Mouse (Mus musculus) T-cell, adult 2 months (primary cell): Measurements from ENCODE around the gene Zfp593.

Experiments used
- DNase-seq: peaks from one replicate; pipeline ENCODE4 v3.0.0; 2022; ENCODE audit warnings: low spot score

The Zfp593 gene

DNA sequence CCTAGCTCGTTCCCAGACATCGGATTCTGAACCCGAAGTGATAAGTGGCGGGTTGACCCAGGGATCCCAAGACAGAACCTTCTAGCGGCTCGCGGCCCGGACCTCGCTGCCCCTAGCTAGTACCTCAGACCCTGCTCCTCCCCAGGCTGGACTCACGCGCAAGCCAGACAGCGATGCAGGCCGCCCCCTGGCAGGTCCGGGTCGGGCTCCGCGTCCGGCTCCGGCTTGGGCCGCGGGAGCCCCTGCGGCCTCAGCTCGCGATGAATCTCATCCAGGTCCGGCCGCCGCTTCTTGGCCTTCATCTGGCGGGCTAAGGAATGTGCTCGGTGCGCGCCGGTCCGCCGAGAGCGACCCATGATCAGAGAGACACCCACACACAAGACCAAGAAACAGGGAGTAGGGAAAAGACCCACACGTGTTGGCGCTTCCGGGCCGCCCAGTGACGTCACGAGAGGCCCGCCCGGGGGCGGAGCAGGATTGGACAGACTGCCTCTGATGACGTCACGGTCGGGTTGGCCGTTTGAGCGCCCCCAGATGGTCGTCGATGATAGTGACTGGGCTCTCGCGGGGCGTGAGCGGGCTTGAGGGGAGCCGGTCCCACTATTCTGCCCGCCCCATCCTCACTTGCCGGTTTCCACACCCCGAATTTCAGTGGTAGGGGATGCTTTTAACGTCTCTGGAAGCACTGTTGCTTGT is at the start of gene Zfp593:
Gene Zfp593 (minus strand): TSS at position 445 of the 696 bp plus-strand sequence.
- DNase-seq, result peak; percentile 96

DNA sequence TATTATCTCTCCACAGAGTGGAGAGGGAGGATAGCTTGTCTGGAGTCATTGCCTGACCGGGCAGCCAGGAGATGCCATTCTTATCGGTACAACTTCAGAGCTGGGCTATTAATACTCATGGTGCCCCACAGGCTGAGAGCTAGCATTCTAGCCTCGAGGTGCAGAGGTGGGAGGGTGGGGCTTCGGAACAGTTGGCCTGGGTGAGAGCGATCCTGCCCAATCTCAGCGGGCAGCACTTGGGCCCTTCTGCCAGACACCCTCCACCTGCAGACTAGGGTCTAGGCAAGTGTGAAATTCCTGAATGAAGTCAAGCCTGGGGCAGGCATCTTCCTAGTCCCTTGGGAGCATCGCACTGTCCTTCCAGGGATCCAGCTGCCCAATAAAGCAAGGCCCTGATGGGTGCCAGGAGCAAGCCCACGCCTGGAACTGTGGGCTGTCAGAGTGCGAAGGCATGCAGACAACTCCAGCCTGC is 48.3 kb upstream of the Zfp593 start:
- no peak for DNase-seq

DNA sequence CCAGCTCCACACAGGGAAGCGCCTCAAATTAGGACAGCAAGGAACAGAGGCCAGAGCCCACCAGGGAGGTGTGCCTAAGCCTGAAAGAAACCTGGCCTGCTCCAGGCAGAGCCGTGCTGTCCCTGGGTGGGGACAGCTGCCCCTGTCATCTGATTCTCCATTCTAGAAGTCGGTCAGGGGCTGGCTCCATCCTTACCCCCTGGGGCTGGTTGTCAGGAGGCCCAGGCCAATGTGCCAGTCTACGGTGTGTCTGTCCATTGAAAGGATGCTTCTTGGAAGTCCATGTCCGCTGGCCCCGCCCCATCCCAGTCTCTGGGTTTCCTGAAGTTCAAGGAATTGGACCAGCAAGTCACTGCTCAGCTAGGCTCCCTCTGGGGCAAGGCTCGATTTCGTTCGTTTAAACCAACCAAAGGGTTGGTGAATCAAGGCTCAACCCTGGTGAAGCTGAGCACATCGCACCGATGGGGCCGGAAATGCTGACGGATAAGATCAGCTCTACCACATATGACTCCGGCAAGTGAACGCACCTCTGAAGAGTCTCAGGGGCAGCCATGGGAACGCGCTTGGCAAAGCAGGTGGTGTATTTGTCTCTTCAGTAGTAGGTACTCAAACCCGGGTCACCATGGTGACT is 47.8 kb upstream of the Zfp593 start:
- DNase-seq, result no peak

DNA sequence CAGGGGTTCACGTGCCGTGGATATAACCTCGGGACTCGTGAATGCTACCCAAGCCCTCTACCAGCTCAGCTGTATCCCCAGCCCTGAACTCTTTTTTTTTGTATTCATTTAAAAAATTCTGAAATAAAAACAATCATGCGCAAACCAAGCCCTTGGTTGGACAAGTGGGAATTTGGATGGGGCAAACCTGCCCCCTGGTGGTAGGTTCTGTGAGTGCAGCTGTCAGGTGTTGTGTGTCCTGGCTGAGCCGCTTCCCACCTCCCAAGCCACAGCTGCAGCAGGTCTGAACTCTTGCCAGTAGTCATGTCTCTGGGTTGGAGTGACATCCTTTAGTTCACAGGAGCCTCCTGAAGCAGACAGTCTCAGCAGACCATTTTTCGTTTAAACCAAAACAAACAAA is 46.7 kb upstream of the Zfp593 start:
- peak; percentile 77 for DNase-seq

DNA sequence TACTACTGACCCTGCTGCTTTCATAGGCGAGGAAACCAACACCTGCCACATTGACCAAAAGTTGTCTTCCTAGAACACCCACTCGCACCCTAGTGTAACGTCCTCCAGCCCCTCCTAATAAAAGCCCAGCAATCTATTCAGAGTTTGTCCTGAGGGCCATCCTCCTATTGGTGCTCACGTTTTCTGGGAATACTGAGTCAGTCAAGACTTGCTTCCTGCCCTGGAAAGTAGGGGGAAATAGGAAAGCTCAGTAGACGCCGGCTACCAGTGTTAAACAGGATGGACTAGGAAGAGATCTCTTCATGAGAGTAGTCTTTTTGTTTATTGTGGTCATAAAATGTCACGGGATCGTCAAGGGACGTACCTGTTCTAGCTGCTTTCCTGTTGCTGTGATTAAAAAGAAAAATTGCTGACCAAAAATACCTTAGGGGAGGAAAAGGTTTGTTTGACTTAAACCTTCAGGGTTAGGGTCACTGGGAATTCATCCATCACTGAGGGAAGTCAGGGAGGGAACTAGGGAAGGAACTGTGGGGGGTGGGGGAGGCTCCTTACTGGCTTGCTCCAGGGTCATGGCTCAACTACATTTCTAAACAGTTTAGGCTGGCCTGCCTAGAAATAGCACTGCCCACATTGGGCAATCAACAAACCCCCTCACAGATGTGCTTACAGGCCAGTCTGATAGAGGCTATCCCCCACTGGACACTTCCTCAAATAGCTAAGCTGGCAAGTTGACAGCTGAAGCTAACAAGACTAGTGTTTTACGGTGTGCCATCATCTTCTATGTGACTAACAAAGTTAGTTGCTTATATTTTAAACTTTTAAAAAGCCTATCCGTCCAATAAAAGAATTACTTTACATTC is 43.2 kb upstream of the Zfp593 start:
- no peak for DNase-seq

DNA sequence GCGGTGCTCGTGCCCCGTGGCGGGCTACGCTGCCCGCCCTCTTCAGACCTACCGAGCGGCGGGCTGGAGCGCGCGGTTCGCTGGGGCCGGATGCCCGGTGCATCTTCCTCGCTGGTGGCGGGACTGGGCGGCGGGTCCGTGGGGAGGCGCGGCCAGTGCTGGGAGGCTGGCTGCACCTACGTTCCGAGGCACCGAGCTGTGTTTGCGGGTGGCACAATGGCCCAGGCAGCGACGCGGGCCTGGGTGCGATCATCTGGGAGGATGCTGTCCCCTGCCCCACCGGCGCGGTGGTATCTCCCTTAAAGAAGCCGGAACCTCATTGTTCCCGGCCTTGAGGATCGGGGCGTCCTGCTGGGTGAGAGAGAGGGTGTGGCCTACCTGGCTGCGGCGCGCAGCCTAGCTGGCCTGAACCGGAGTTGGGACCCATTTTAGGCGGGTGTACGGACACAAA is 42.2 kb upstream of the Zfp593 start, which contains the start of gene Pdik1l:
Gene Pdik1l (minus strand): TSS at position 321 of the 451 bp plus-strand sequence.
- DNase-seq, result peak; percentile 83

DNA sequence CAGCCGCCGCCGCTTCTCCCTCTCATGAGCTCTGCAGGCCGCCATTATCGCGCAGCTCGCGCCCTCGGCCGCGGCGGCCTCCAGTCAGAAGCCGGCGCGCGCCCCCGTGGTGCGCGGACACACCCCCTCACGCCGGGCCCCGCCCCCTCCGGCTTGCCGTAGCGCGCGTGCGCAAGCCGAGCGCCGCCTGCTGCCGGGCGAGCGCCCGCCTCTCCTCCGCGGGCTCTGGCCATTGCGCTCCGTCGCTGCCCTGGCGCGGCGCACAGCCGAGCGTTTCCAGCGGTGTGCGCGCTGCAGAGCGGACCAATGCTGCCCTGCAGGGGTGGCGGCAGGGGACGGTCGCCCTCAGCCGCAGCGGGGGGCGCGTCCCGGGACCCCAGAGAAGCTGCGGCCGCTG is 41.8 kb upstream of the Zfp593 start:
- DNase-seq, result peak; percentile 97

DNA sequence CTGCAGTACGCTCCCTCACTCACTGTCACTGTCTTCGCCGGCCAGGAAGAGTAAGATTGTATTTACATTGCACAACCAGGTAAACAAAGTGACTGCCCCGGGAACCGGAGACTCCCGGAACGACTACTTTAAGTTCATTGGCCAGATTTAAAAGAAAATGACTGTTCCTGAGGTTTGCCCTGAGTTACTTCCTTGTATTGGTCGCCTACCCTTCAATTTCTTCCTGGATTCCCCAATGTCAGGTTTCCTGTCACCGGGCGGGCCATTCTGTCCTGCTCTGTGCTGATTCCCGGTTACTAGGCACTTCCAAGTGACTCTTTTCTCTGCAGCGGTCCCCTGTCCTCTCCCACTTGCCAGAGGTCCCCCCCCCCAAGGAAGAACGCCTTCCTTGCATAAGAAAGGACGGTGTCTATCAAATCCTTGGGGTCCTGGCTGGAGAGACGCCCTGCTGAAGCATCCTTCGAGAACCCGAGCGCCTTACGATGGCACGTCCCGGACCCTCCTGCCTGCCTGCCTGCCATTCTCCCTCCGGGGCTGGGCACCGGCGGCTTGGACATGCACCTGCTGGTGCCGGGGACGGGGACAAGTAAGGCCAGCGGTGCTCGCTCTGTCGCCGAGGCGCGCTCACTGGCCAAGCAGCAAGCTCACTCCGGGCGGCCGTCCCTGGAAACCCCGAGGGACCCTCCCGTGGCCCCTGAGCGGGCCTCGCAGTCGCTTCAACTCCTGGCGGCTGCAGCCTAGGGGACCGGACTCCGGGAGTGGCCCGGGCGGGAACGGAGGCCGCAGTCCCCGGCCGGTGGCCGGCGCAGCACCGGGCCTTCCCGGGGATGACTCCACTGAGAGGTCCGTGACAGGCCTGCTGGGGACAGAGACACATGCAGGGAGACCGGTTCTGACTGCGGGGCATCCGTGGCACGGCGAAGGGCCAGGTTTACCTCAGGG is 41.1 kb upstream of the Zfp593 start:
- DNase-seq, result peak; percentile 10

DNA sequence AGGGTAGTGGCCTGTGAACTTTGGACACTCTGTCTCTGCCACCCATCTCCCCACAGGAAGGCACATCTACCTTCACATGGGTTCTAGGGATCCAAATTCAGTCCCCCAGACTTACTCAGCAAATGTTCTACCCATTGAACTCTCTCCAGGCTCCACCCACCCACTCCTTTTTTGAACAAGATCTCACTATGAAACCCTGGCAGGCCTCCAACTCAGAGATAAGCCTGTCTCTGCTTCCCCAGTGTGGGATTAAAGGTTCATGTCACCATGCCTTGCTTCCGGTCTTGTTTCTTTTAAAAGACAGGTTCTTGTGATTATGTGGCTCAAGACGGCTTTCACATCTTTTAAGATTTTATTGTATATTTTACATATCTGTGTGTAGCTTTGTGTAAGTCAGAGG is 39.5 kb upstream of the Zfp593 start:
- no peak for DNase-seq

DNA sequence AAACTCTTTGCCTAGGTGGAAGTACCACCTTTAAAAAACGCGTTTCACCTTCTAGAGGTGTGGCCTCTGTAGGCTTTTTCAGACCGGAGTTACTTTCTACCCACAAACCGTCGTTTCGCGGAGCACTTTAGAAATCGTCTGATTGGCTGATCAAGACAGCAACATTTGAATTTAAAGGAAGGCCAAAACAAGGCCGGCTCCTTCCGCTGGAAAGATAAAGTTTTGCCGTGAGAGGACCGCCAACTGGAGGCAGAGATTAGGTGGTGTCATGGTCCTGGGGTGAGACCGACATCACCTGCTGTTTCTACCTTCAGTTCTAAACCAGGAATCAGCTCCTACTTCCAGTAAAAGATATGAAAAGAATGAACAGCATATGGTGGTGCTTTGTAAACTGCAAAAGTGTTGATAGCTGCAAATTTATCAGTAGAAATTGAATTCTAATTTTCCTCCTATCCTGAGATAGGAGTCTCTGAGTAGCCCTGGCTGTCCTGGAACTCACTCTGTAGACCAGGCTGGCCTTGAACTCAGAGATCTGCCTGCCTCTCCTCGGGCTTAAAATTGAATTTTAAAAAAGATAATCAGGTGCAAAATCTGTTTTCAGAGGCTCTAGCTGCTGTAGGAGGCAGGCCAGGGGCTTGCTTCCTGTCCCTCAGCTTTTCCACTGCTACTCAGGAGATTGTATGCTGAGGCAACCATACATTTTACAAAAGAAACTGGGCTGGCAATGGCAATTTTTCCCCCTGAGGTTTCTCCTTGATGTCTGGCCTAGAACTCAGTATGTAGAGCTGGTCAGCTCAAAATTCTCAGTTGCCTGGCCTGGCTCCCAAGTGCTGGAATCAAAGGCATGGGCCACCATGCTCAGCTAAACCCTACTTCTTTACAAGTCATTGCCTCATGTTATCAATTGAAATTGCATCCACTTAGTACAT is 28.3 kb upstream of the Zfp593 start:
- DNase-seq, result peak; percentile 82

DNA sequence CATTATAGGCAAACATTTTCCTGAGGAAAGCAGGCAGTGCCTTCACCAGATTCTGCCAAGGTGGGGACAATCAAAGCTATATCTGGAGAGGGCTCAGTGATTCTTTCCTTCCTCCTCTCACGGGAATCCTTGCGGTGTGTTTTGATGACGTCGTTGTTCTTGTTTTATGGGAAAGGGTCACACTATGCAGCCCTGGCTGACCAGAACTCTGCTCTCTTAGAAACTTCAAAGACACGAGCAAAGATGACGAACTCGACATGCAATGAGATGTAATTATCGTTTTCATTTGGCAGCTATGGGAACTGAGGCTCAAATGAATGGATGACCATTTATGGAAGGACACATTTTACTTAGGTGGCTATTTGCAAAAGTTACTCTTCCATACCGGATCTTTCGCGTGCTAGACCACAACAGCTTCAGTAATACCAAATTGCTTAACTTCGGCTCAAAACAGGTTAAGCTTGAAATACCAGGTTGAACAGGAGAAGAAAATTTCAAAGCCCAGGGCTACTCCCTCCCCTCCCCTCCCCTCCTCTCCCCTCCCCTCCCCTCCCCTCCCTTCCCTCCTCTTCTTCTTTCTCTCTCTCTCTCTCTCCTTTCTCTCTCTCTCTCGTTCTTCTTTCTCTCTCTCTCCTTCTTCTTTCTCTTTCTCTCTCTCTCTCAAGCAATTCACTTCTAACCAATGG is 27.5 kb upstream of the Zfp593 start:
- no peak for DNase-seq

DNA sequence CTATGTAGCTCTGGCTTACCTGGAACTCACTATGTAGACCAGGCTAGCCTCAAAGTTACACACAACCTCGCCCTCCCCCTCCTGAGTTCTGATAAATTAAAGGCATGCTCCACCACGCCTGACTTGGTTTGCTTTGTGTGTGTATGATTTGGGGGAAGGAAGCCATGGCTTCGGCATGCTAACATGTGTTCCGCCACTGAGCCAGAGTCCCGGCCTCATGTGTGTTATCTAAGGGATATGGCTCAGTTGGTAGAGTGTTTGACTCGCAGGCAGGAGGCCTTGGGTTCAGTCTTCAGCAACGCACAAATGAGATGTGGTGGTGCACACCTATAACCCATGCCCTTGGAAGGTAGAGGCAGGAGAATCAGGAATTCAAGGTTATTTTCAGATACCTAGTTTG is 26.6 kb upstream of the Zfp593 start:
- no peak for DNase-seq

DNA sequence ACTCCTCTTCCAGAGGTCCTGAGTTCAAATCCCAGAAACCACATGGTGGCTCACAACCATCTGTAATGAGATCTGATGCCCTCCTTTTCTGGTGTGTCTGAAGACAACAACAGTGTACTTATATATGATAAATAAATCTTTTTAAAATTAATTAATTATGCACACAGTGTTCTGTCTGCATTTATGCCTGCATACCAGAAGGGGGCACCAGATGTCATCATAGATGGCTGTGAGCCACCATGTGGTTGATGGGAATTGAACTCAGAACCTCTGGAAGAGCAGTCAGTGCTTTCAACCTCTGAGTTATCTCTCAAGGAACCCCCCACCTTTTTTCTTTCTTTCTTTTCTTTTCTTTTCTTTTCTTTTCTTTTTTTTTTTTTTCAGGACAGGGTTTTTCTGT is 24.2 kb upstream of the Zfp593 start:
- peak; percentile 24 for DNase-seq

DNA sequence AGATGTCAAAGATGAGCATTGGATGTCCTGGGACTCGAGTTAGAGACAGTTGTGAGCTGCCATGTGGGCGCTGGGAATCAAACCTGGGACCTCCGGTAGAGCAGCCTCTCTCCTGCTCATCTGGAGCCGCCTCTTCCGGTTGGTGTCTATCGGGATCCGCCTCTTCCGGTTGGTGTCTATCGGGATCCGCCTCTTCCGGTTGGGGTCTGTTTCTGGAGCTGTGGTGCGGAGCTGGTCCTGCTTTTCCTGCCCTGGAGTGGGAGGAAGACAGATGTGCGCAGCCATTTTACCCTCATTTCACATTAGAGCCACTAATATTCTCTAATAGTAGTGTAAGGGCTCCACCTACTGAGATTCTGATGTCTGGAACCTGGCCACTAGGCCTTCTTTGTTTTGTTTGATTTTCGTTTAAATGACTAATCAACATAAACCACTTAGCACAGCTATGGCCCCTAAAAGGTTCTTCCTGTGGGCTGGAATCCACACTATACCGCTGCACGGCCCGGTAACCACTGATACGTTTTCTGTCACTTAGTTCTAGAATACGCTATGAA is 22.8 kb upstream of the Zfp593 start:
- DNase-seq, result no peak

DNA sequence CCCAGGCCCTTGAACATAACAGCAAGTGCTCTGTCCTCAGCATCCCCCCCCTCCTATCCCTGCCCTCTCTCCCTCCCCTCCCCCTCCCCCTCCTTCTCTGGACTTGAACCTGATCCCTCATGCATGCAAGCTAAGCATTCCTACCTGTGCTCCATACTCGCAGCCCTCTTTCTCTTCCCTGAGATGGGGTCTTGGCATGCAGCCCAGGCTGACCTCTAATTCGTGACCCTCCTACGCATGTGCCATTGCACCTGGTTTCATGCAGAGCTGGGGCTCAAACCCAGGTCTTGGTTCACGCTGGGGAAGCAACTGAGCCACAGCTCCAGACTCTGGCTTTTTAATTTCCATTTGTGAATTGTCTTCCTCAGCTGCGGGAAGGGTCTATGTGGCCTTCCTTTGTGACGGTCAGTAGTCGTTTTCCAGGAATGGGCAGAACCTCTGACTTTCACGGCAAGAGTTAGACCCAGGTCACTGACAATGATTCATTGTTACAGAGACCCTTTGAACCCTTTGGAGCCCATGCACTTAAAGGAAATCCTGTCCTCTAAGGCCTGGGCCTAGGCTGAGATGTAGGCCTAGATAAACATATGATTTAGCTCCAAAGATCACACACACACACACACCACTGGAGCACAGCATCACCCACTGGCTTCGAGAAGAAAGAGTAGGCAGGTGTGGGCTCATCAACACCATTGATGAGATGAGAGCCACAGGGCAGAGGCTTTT is 20.6 kb upstream of the Zfp593 start:
- no peak for DNase-seq

DNA sequence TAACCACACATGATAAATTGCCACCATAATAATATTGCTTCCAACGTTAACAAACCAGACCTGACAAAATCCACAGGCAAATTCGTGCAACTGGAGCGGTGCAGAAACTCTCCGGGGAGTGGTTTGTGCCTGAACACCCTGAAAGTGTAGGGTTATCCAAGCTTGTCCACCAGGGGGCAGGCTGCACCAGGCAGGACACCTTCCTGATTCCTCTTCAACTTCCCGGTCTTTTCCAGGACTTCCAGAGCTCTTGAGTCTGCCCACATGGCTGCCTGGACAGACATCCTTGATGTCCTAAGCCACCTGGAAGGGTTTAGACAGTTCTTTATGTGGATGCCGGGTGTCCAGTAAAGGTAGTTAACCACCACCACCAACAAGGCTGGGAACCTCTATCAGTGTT is 17.8 kb upstream of the Zfp593 start:
- DNase-seq, result peak; percentile 25

DNA sequence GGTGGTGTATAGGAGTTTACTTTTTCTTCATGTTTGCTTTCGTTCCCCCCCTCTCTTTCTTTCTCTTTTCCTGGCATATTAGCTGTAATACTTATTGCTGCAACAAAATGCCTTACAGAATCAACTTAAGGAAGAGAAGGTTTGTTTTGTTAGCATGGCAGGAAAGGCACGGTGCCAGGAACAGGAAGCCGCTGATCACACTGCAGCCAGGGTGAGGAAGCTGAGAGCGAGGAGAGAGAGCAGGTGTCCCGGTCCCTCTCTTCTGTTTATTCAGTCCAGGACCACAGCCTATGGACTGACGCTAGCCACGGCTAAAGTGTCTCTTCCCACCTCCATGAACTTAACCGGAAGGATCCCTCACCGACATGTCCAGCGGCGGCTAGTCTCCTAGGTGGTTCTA is 13.0 kb upstream of the Zfp593 start:
- no peak for DNase-seq

DNA sequence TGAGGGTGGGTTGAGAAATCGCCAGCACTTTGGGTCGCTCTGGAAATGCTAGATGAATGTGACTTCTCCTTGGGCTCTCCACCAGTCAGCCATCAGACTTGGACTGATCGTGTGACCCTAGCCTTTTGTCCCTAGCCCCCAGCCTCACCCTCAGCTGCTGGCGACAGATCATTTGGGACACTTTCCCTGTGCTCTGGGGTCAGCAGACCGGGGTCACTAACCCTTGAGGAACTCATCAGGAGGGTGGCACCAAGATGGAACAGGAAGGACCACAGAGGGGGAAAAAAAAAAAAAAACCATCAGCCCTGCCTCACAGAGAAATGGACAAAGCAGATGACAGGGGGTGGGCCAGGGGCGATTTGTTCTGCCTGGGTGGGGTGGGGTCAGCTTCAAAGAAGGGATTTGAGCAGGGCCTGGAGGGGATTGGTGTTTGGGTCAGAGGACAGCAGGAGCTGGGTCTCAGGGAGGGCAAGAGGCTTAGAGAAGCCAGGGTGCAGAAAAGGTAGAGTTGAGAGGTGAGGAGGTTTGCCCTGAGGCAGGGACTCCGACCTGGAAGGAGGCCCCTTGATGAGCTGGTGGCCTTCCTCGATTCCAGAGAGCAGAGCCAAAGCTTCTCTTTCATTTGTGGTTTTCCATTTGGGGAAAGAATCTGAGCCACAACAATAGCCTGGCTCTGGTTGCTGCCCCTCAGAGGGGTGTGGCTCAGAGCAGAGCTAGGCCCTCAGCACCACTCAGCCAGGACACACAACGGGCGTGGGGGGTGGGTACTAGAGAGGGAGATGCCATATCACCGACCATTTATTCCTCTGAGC is 12.0 kb upstream of the Zfp593 start:
- no peak for DNase-seq
